Mouse (Mus musculus): Measurements from ENCODE around the gene St3gal3. TPM values are rescaled to one million over a fixed set of nuclear protein-coding genes. Genes with fewer than 3 reads are reported as not detected.

Gene St3gal3
- polyA plus RNA-seq (2014; fragmentation: Illumina TruSeq; extraction: RNeasy Lipid Tissue Mini Kit (QIAGEN cat#74804); ENCODE audit: low read depth, low replicate concordance): 4.3 TPM

DNA sequence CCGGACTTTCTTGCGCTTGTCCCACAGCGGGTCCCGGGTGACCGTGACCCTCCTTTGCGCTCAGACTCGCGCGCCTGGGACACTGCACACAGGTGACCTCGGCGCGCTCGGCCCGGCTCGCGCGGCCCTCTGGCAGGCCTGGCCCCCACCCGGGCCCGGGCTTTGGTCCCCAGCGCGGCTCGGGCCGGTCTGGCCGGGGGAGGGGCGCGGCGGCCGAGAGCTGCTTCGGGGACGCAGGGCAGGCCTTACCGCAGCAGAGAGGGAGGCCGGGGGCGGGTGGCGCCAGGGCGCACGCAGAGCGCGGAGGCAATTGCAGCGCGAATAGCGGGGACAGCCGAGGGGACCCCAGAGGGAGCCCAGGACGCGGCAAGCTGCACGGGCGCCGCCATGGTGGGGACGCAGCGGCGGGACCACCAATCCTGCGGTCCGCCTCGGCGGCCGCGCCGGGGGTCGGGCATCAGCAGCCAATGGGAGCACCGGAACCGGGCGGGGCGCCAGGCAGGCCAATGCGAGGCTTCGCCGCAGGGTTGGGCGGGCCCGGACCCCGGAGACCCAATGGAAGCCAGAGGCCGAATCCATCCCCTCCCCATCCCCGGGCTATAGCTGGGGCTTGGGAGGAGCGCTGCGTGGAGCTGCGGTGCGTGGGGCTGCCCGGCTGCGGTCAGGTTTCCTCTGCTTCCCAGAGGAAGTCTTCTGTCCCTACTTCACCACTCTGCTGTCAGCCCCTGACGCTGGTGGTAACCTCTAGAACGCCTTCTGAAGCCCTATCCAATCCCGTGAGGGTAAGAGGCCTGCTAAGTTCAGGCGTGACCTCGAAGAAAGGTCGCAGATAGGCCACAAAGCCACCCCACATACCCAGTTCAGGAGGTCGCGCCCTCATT lies at the start of gene St3gal3:
Gene St3gal3, minus strand, starts transcription at position 430 of the 881 bp plus-strand sequence.

DNA sequence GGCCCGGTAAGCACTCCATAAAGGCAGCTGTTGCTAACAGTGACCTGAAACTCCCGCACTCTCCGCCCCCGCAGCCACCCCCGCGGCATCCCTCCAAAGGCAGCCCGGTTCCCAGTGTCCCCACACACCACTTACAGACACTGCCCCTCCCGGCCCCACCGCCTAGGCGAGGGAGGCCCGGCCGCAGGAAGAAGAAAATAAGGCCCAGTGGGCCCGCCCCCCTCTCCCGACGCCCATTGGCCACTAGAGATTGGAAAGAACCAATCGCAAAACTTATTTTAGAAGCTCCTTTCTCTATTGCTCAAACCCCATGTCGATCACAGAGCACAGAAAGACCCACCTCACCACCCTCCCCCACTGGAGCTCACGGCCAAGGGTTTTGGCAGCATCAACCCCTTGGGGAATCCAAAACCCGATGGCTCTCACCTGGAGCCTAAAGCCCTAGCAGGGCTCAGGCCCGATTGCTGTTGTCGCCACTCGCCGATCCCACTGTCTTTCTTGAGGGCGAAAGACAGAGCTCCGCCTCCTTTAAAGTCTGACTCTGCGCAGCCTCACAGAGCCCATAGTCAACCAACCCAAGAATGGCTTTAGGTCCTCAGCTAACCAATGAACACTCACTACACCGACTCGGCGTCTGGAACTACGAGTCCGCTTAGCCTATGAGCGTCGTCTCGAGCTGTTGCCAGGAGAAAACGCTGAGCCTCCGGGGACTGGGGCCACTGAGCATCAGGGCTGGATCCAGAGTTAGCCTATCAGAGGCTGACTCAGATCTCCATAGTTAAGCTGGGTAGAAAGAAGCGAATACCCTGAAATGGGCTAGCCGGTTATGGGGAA lies 45.0 kb upstream of the St3gal3 start, which contains the start of gene Kdm4a:
Gene Kdm4a, minus strand, starts transcription at position 577 of the 834 bp plus-strand sequence.

DNA sequence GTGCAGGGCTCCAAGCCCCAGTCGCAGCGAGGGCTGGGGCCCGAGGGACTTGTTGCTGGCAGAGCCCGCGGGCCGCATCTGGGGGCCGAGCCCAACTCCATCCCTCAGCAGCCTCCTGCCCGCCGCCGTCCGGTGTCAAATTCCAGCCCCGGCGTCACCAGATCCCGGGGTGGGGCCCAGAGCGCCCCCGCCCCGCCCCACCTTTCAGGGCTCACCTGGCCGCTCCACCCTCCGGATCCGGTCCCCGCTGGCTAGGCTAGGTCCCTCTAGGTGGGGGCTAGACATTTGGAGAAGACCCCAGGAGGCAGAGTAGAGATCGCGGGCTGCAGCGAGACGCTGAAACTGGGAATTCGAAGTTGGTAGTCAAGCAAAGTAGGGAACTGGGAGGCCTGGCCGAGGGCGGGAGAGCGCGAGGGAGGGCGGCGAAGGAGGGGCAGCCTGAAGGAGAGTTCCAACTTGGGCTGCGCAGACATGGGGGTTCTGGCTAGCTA lies 205.3 kb downstream of the St3gal3 start, which contains the start of gene Artn:
Gene Artn, minus strand, starts transcription at position 373 of the 491 bp plus-strand sequence.

DNA sequence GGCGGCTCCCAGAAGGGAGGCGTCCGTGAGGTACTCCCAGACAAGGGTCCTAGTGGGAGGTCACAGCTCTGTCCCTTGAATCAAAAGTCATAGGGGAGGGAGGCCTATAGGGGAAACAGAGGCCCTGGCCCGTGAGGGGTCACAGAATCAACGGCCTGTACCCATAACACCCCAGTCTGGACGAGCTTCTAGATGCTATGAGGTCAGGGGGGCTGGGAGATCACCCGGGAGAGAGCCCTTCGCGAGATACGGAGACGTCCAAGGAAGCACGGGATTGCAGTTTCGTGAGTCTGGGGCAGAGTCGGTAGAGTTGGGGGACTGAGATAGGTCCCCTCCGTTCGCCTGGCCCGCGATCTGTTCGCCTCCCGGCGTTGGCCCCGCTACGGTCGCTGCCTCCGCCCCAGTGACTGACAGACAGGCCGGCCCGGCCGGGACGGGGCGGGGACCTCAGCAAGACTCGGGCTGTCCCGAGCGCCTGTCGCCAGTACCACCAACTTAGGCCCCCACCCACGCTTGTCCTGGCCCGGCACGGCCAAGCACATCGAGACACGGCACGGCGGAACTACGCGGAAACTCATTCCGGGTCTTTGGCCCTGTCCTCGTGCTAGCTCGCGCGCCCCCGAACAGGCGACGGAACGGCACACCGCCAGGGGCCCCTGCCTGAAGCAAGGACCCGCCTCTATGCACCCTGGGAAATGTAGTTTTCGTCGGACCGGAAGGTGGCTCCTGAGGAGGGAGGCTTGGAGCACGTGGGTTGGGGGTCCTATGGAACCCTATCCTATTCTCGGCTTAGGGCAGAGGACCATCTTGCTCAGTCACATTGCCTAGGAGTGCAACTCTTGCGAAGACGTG lies 219.9 kb downstream of the St3gal3 start, which contains the start of gene Ipo13:
Gene Ipo13, minus strand, starts transcription at position 409 of the 852 bp plus-strand sequence.

DNA sequence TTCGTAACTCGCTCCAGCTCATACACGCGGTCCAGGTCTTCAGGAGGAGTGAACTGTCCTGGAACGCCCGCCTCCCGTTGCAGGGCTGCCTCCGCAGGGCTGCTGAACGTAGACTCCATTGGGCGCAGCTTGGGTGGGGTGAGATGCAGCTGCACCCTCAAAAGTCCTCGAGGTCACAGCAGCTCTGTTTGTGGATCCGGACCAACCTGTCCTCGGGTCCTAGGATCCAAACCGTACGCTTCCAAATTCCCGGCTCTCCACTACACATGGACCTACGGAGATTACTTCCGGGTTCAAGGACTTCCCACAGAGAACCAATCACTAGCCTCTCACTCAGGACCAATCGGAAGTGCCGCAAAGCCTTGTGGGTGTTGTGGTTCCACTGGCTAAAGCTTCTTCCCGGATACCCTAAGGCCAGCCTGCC lies 243.0 kb downstream of the St3gal3 start, which contains the start of gene Dph2:
Gene Dph2, minus strand, starts transcription at position 295 of the 424 bp plus-strand sequence.

DNA sequence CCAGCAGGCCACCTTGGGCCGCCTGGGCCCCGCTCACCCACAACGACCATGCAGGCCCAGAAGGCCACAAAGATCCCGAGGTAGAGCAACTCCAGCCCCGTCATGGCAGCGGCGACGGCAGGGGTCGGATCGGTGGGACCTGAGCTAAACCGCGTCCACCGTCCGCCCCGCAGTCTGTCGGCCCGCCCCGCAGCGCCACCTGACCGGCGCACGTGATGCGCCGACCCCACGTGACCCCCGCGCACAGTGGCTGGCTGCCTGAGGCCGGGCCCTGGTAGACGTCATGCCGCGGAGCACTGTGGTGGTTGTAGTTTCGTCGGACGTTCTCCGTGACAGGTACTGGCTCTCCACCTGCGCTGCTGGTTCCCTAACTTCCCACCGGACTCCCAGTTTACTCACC lies 247.6 kb downstream of the St3gal3 start, which contains the start of gene Atp6v0b:
Gene Atp6v0b, minus strand, starts transcription at position 201 of the 400 bp plus-strand sequence.

GRCm38 (mm10) chr4:117882701-117883691 lies 251.7 kb downstream of the St3gal3 start, which contains the start of gene B4galt2:
Gene B4galt2 (minus strand): TSS chr4:117883487.

Other genes with a start within 250 kb of the St3gal3 start
- 37.1 TPM for gene Atp6v0b, start 247.6 kb downstream of the St3gal3 start, polyA plus RNA-seq (2014; fragmentation: Illumina TruSeq; extraction: RNeasy Lipid Tissue Mini Kit (QIAGEN cat#74804); ENCODE audit: low read depth, low replicate concordance)
- 1.2 TPM for gene Dph2, start 242.9 kb downstream of the St3gal3 start, polyA plus RNA-seq (2014; fragmentation: Illumina TruSeq; extraction: RNeasy Lipid Tissue Mini Kit (QIAGEN cat#74804); ENCODE audit: low read depth, low replicate concordance)
- gene Ipo13, start 219.9 kb downstream of the St3gal3 start, polyA plus RNA-seq (2014; fragmentation: Illumina TruSeq; extraction: RNeasy Lipid Tissue Mini Kit (QIAGEN cat#74804); ENCODE audit: low read depth, low replicate concordance): 2.3 TPM
- not detected for gene Artn, start 205.2 kb downstream of the St3gal3 start, polyA plus RNA-seq (2014; fragmentation: Illumina TruSeq; extraction: RNeasy Lipid Tissue Mini Kit (QIAGEN cat#74804); ENCODE audit: low read depth, low replicate concordance)
- 2.7 TPM for gene Kdm4a, start 45.1 kb upstream of the St3gal3 start, polyA plus RNA-seq (2014; fragmentation: Illumina TruSeq; extraction: RNeasy Lipid Tissue Mini Kit (QIAGEN cat#74804); ENCODE audit: low read depth, low replicate concordance)
- 5.9 TPM for gene Ptprf, start 156.5 kb upstream of the St3gal3 start, polyA plus RNA-seq (2014; fragmentation: Illumina TruSeq; extraction: RNeasy Lipid Tissue Mini Kit (QIAGEN cat#74804); ENCODE audit: low read depth, low replicate concordance)